Mouse (Mus musculus): ENCODE measurements around the gene Rad50.

DNA sequence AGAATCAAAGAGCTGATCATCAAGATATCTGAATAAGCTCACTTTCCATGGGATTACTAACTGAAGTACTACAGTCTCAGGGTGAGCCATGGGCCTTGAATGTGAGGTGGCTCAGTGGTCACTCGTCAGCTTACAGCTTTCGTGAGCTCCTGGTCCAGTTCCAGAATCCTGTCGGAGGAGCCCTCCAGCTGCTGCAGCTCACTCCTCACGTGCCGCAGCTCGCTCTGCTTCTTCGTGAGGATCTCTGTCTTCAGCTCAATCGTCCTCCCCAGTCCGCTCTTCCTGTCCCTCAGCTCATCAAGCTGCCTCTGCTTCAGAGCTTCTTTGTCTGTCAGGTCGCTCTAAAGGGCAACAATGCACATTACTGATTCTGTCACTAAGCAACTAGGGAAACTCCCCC is 15.1 kb downstream of the Rad50 start:
- TF ChIP-seq POLR2A (IDR thresholded peaks at IDR 0.05; ENCODE audit: borderline replicate concordance, low read depth, low read length) (no peak), CTCF (IDR thresholded peaks at IDR 0.05; ENCODE audit: low read depth, low read length) (no peak)

All from bone marrow macrophage, adult 2 months (primary cell).